Mouse (Mus musculus) cerebellum, adult 2 months (tissue): ENCODE measurements around the gene Dusp13. TPM values are rescaled to one million over a fixed set of nuclear protein-coding genes. Genes with fewer than 3 reads are reported as not detected.

Source experiments
- DNase-seq, 2 experiments: peaks; one replicate each; pipeline ENCODE4 v3.0.0; 2021
- H3K27ac ChIP-seq: fragments of 200-500 bp; 2 replicates; pipeline ENCODE4 v1.5.1; 2012; ENCODE audit warnings: low read length, control low read depth, inconsistent platforms; ENCODE audit not compliant: insufficient read depth
- H3K27me3 ChIP-seq: fragments of 200-500 bp; 2 replicates; pipeline ENCODE4 v1.6.1; 2012; ENCODE audit warnings: inconsistent platforms, mild to moderate bottlenecking, low read length, moderate library complexity; ENCODE audit not compliant: control insufficient read depth, insufficient read depth
- H3K4me1 ChIP-seq: fragments of 200-500 bp; 2 replicates; pipeline ENCODE4 v1.6.1; 2011; ENCODE audit warnings: low read length; ENCODE audit not compliant: control insufficient read depth, insufficient read depth
- H3K4me3 ChIP-seq: fragments of 200-500 bp; replicated peaks from 2 replicates; pipeline ENCODE3; 2011; ENCODE audit warnings: mild to moderate bottlenecking, low read depth, low read length, control low read depth; ENCODE audit not compliant: insufficient read depth
- CTCF ChIP-seq: fragments of 200-500 bp; IDR thresholded peaks from 2 replicates; pipeline ENCODE4 v1.5.1; 2011; ENCODE audit warnings: low read depth, mild to moderate bottlenecking, control low read depth, low read length, moderate library complexity, borderline replicate concordance; ENCODE audit not compliant: insufficient read depth
- POLR2A ChIP-seq: fragments of 200-500 bp; IDR thresholded peaks from 2 replicates; pipeline ENCODE4 v1.6.1; 2011; ENCODE audit warnings: low read length, control low read depth, borderline replicate concordance; ENCODE audit not compliant: insufficient read depth
- WGBS: fragments of 180-500 bp; shearing (Covaris S2); methylation state at CpG from one replicate; pipeline ENCODE4 v1.1.7; 2018; 5-methylcytosine and 5-hydroxymethylcytosine counted together
- polyA plus RNA-seq: library from polyadenylated mRNA; depleted of rRNA; stranded (reverse); fragments of >200 nt; gene quantifications from 2 replicates; pipeline ENCODE4 v1.2.3, GENCODE M21; 2012

Gene Dusp13
- polyA plus RNA-seq, 1 experiment = 0.75 TPM

- TF ChIP-seq CTCF (no peak), POLR2A (no peak)
- Histone ChIP-seq H3K27me3 (no peaks in the 10 kb centered on the region), H3K27ac (no peak overlapping the region), H3K4me3 (no peak overlapping the region), H3K4me1 (peaks cover 2% of the 10 kb centered on the region; the same call in 1 of the 2 replicates)
- WGBS = 72% methylated on average over 5 of the region's 5 CpGs
- DNase-seq = no peak
Measured at GRCm38 (mm10) chr14:21745149-21745548, 5.8 kb downstream of the Dusp13 start.

DNA sequence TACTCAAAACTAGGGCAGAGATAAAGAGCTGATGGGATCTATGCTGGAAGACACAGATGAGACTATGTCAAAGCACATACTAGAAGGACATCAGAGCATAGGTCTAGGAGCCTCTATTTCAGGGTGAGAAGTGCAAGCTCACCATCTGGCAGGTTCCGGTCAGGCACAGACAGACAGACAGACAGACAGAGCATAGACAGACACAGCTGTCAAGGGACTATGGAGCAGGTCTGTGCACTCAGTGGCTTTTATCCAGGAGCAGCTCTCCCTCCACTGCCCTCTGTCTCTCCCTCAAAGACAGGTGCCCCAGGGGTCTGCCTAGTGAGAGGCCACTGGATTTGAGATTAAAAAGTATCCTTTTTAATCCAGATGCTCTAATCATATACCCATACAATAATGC, 6.8 kb downstream of the Dusp13 start:
- H3K27ac ChIP-seq = no peak overlapping the region
- no peak for TF ChIP-seq POLR2A
- TF ChIP-seq CTCF = no peak
- 69% methylated on average over 1 of the region's 1 CpGs for WGBS

GRCm38 (mm10) chr14:21742441-21742840, 8.5 kb downstream of the Dusp13 start:
- TF ChIP-seq CTCF (no peak), POLR2A (no peak)
- 93% methylated on average over 4 of the region's 4 CpGs for WGBS
- no peaks in the 10 kb centered on the region for H3K4me1 ChIP-seq
- H3K4me3 ChIP-seq = no peak overlapping the region
- no peaks in the 10 kb centered on the region for H3K27me3 ChIP-seq
- no peak overlapping the region for H3K27ac ChIP-seq
- no peak for DNase-seq

More for the DNA sequence above, 6.8 kb downstream of the Dusp13 start:
- DNase-seq = no peak
- no peak overlapping the region for H3K4me3 ChIP-seq
- no peaks in the 10 kb centered on the region for H3K4me1 ChIP-seq
- H3K27me3 ChIP-seq = no peaks in the 10 kb centered on the region

DNA sequence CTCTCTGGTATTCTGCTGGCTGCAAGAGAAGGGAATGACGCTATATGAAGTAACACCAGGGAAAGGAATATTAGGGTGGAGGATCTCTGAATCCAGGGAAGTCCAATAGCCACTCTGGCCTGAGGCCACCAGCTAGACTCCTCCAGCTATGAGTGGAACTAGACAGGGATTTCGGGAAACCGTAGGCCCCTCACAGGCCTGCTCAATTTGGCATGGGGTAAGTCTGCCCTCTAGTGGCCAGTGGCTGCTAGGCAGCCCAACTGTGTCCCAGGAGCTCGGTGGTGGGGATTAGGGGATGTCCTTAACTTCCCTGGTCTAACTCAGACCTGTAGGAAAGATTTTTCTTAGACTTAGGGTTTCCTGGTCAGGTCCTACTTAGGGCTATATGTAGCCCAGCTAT, 9.2 kb downstream of the Dusp13 start:
- 14% methylated on average over 4 of the region's 4 CpGs for WGBS
- no peaks in the 10 kb centered on the region for H3K27me3 ChIP-seq
- peak; percentile 66 to 84 for DNase-seq
- TF ChIP-seq POLR2A (no peak), CTCF (peak; percentile 97)
- no peak overlapping the region for H3K27ac ChIP-seq
- H3K4me1 ChIP-seq = no peaks in the 10 kb centered on the region
- no peak overlapping the region for H3K4me3 ChIP-seq

GRCm38 (mm10) chr14:21741314-21741713, 9.7 kb downstream of the Dusp13 start:
- Histone ChIP-seq H3K4me3 (no peak overlapping the region), H3K27me3 (no peaks in the 10 kb centered on the region), H3K27ac (no peak overlapping the region), H3K4me1 (no peaks in the 10 kb centered on the region)
- no peak for DNase-seq
- TF ChIP-seq POLR2A (no peak), CTCF (no peak)
- 84% methylated on average over 3 of the region's 3 CpGs for WGBS

GRCm38 (mm10) chr14:21740345-21740744, 10.6 kb downstream of the Dusp13 start:
- WGBS = 94% methylated on average over 7 of the region's 7 CpGs
- TF ChIP-seq POLR2A = no peak
- no peak for TF ChIP-seq CTCF

DNA sequence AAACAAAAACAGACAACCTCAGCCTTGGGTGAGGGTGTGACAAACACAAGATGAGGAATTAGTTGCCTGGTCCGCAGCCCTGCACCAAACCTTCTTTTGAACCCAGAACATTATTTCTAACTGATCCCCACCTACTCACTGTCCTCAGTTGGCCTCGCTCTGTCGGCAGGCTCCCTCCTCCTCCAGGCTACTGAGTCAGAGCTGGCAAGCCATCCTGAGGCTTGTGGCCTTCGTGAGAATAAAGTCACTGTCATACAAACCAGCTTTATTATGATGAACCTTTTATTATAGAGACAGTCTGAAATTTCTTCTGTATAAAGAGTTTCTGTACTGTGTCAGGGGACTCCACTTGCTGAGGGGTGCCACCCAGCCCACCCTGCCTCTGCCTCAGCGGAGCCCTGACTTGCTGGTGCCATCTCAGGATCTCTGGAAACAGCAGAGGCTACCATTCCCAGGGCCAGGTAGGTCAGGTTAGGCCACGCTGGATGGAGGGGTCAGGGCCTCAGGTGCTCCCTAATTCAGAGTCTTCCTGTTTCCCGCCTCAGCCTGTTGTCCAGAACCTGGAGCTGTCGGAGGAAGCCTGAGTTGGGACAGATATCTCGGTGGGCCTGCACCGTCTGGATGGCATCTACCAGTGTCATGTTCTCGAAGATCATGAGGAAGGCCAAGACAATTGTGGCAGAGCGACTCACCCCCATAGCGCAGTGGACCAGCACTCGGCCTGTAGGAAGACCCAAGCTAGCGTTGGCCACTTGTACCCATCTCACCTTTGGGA, 17.7 kb downstream of the Dusp13 start:
- DNase-seq = no peak
- no peaks in the 10 kb centered on the region for H3K4me1 ChIP-seq
- no peak overlapping the region for H3K4me3 ChIP-seq
- H3K27me3 ChIP-seq = no peaks in the 10 kb centered on the region
- 88% methylated on average over 15 of the region's 15 CpGs for WGBS
- H3K27ac ChIP-seq = no peak overlapping the region
- TF ChIP-seq POLR2A (no peak), CTCF (no peak)

More at GRCm38 (mm10) chr14:21740345-21740744, 10.6 kb downstream of the Dusp13 start:
- H3K4me1 ChIP-seq = no peaks in the 10 kb centered on the region
- no peak overlapping the region for H3K27ac ChIP-seq
- H3K27me3 ChIP-seq = no peaks in the 10 kb centered on the region
- no peak overlapping the region for H3K4me3 ChIP-seq
- DNase-seq = no peak

GRCm38 (mm10) chr14:21729936-21730335, 21.0 kb downstream of the Dusp13 start:
- no peaks in the 10 kb centered on the region for H3K4me1 ChIP-seq
- WGBS = 94% methylated on average over 4 of the region's 4 CpGs
- H3K27ac ChIP-seq = no peak overlapping the region

More at GRCm38 (mm10) chr14:21729936-21730335, 21.0 kb downstream of the Dusp13 start:
- no peak for TF ChIP-seq POLR2A
- Histone ChIP-seq H3K4me3 (no peak overlapping the region), H3K27me3 (no peaks in the 10 kb centered on the region)
- DNase-seq = no peak
